25 mouse cellular contexts compared by ENCODE assay signal in genomic region chr4:116849901-116850300, GRCm38 (mm10). TPM values are rescaled to one million over a fixed set of nuclear protein-coding genes. Genes with fewer than 3 reads are reported as not detected.
"Had no signal": no experiment of that assay in that cellular context is flagged by ENCODE, and none has a peak within 500 bp of the region (broad histone marks: within the 10 kb centered on the region; RNA-seq: fewer than 3 reads in every experiment).

No protein-coding gene starts in this region.

- DNase-seq: gastrocnemius, adult 2 months; gastrocnemius, postnatal 10 days; gastrocnemius, postnatal 25 days; heart, adult 18-20 months; heart, postnatal 10 days; heart, postnatal 4 days; kidney, adult 18-20 months; kidney, adult 8-10 months; kidney, postnatal 10 days; kidney, postnatal 25 days; kidney, postnatal 4 days; liver had no signal

- H3K27ac ChIP-seq: gastrocnemius, adult 2 months; heart, embryonic 10.5 days; hindbrain, embryonic 10.5 days; hindbrain, embryonic 12.5 days; hindbrain, embryonic 15.5 days; intestine, embryonic 15.5 days; layer of hippocampus, adult 2 months; left cerebral cortex, adult 2 months; limb, embryonic 10.5 days; limb, embryonic 12.5 days had no signal

- ATAC-seq: inflammation-experienced regulatory T-cells, adult 6 months; intestine, embryonic 15.5 days; intestine, postnatal 0 days had no signal

- H3K36me3 ChIP-seq: heart, embryonic 10.5 days; heart, embryonic 12.5 days; hindbrain, embryonic 10.5 days; hindbrain, embryonic 12.5 days; hindbrain, embryonic 15.5 days; intestine, embryonic 15.5 days; limb, embryonic 10.5 days; limb, embryonic 12.5 days had no signal

- H3K4me2 ChIP-seq: heart, embryonic 12.5 days; hindbrain, embryonic 12.5 days; hindbrain, embryonic 15.5 days; intestine, embryonic 15.5 days; limb, embryonic 12.5 days had no signal

- H3K9ac ChIP-seq: heart, embryonic 12.5 days; hindbrain, embryonic 12.5 days; hindbrain, embryonic 15.5 days; intestine, embryonic 15.5 days; limb, embryonic 12.5 days had no signal

- H3K9me3 ChIP-seq: heart, embryonic 10.5 days; heart, embryonic 12.5 days; hindbrain, embryonic 10.5 days; hindbrain, embryonic 12.5 days; hindbrain, embryonic 15.5 days; intestine, embryonic 15.5 days; limb, embryonic 10.5 days; limb, embryonic 12.5 days had no signal

- H3K27me3 ChIP-seq: heart, embryonic 12.5 days; hindbrain, embryonic 12.5 days; hindbrain, embryonic 15.5 days; intestine, embryonic 15.5 days had no signal

- H3K4me3 ChIP-seq: gastrocnemius, adult 2 months; heart, embryonic 10.5 days; heart, embryonic 12.5 days; hindbrain, embryonic 10.5 days; hindbrain, embryonic 12.5 days; hindbrain, embryonic 15.5 days; intestine, embryonic 15.5 days; layer of hippocampus, adult 2 months; left cerebral cortex, adult 2 months; limb, embryonic 10.5 days; limb, embryonic 12.5 days had no signal

- H3K4me1 ChIP-seq: heart, embryonic 12.5 days; hindbrain, embryonic 15.5 days; intestine, embryonic 15.5 days; limb, embryonic 10.5 days; limb, embryonic 12.5 days had no signal

RNA-seq across cellular contexts. Expression of gene Zswim5, which starts 27.3 kb away (rescaled TPM):
- total RNA-seq: granulocyte monocyte progenitor cell, adult 5-6 weeks had no signal
